Mouse (Mus musculus) small intestine, adult 2 months (tissue): ENCODE results near the gene Lif. TPM values are rescaled to one million over a fixed set of nuclear protein-coding genes. Genes with fewer than 3 reads are reported as not detected.

Experiments
- H3K27ac ChIP-seq: fragments of 200-500 bp; 2 replicates; pipeline ENCODE4 v1.5.1; 2012; ENCODE audit warnings: low read depth, low read length, control low read depth, inconsistent platforms; ENCODE audit not compliant: insufficient read depth
- H3K27me3 ChIP-seq: fragments of 200-500 bp; 2 replicates; pipeline ENCODE4 v1.6.1; 2012; ENCODE audit warnings: mild to moderate bottlenecking, moderate library complexity, low read length, inconsistent platforms; ENCODE audit not compliant: control insufficient read depth, insufficient read depth
- H3K36me3 ChIP-seq: fragments of 200-500 bp; 2 replicates; pipeline ENCODE4 v1.6.1; 2012; ENCODE audit warnings: mild to moderate bottlenecking, low read length, control low read depth, inconsistent platforms; ENCODE audit not compliant: control insufficient read depth, insufficient read depth
- H3K4me1 ChIP-seq: fragments of 200-500 bp; 2 replicates; pipeline ENCODE4 v1.6.1; 2012; ENCODE audit warnings: low read length, inconsistent platforms, mixed read lengths; ENCODE audit not compliant: control insufficient read depth, insufficient read depth, insufficient read length
- H3K4me3 ChIP-seq: fragments of 200-500 bp; 2 replicates; pipeline ENCODE4 v1.5.1; 2012; ENCODE audit warnings: low read depth, mild to moderate bottlenecking, control low read depth, inconsistent platforms, low read length, moderate library complexity
- CTCF ChIP-seq: fragments of 200-500 bp; IDR thresholded peaks from 2 replicates; pipeline ENCODE4 v1.5.1; 2012; ENCODE audit warnings: low read depth, mild to moderate bottlenecking, control low read depth, inconsistent platforms, low read length, moderate library complexity, mixed read lengths; ENCODE audit not compliant: insufficient replicate concordance, insufficient read length; ENCODE audit errors: extremely low read depth
- POLR2A ChIP-seq: fragments of 200-500 bp; IDR thresholded peaks from 2 replicates; pipeline ENCODE4 v1.6.1; 2012; ENCODE audit warnings: low read depth, mild to moderate bottlenecking, control low read depth, inconsistent platforms, low read length, moderate library complexity
- WGBS: fragments of 180-500 bp; shearing (Covaris S2); methylation state at CpG from one replicate; pipeline ENCODE4 v1.1.7; 2018; 5-methylcytosine and 5-hydroxymethylcytosine counted together
- polyA plus RNA-seq: library from polyadenylated mRNA; depleted of rRNA; stranded (reverse); fragments of >200 nt; gene quantifications from 2 replicates; pipeline ENCODE4 v1.2.3, GENCODE M21; 2012

The Lif gene
- polyA plus RNA-seq, 1 experiment: 5.6 TPM

DNA sequence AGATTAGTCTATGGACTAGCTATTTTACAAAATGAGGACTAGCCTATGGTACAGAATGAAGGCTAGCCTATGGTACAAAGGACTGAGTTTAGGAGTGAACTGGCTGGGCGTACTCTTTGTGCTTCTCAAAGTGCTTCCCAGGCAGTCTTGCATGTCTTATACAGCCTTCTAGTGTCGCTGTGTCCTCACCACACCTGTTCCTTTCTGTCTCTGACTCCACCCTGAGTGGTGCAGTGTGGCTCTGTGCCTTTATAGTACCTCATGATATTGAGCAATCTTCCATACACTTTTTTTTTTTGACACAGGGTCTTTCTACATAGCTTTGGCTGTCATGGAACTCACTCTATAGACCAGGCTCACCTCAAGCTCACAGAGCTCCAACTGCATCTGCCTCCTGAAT, 25.9 kb upstream of the Lif start:
- TF ChIP-seq CTCF: no peak
- no peak for TF ChIP-seq POLR2A
- Histone ChIP-seq H3K27me3 (no peaks in the 10 kb centered on the region), H3K4me1 (peaks cover 1% of the 10 kb centered on the region), H3K4me3 (no peak overlapping the region), H3K36me3 (no peaks in the 10 kb centered on the region), H3K27ac (no peak overlapping the region)
- 74% methylated on average over 2 of the region's 2 CpGs for WGBS

DNA sequence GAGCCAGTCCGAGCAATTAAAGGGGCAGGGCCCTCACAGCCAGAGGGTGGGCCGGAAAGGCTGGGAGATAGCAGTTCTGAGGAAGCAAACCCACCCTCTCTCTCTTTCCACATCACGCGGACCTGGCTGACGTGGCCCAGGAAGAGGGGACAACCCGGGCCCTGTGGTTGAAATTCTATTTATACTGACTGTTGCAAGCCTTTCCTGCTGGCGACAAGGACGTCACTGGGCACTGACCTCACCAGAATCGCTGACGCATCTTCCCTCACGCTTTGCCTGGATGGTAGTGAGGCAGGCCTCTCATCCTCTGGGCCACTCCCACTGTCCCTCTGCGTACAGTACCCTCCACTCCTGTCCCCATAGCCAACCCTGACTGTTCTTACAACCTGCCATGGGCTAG, 24.7 kb upstream of the Lif start:
- TF ChIP-seq CTCF: no peak
- TF ChIP-seq POLR2A: no peak
- H3K4me3 ChIP-seq: no peak overlapping the region
- 80% methylated on average over 12 of the region's 12 CpGs for WGBS
- no peaks in the 10 kb centered on the region for H3K27me3 ChIP-seq
- H3K27ac ChIP-seq: no peak overlapping the region
- no peaks in the 10 kb centered on the region for H3K36me3 ChIP-seq
- peaks cover 2% of the 10 kb centered on the region for H3K4me1 ChIP-seq

- Histone ChIP-seq H3K4me1 (peaks cover 2% of the 10 kb centered on the region), H3K36me3 (no peaks in the 10 kb centered on the region), H3K4me3 (no peak overlapping the region), H3K27me3 (no peaks in the 10 kb centered on the region), H3K27ac (no peak overlapping the region)
- WGBS: 91% methylated on average over 6 of the region's 6 CpGs
- TF ChIP-seq POLR2A (no peak), CTCF (no peak)
These were observed 22.2 kb upstream of the Lif start for GRCm38 (mm10) chr11:4235052-4235655.

DNA sequence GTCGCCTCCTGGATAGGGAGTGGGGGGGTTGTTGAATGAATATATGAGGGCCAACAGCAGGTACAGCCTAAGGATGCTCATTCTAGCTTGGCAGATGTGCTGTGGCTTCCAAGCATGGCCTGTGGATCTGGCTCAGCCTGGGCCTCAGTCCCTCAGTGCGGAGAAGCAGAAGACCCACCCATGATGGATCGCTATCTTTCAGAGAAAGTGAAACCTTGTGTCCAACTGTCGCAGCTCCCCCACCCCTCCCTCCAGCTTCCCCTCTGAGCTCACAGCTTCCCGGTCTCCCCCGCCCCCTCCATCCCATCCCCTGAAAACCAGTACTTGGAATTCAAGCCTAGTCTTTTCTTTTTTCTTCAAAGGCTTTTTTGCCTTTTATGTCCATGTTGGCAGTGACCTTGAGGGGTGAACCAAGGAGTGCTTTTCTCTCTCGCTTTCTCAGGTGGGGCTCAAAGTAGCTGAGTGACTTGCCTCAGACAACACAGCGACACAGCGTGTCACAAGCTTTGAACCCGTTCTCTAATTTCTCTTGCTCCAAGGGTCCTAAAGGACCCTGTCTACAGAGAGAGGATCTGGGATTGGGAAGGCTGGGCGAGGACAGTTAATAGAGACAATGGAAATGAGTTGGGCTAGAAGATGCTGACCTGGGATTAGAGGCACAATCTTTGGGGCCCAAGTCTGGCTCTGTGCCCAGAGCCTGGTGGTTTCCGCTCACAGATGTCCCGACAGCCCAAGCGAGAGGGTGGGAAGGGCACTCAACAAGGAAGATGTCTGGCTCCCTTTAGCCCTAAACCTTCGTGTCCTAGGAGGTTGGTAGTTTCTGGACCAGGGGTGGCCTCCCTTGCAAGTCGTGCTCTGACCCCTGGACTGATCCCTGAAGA, 21.5 kb upstream of the Lif start, which contains the start of gene Osm:
TSS of gene Osm (plus strand) at position 756 of the 881 bp plus-strand sequence.
- peak within 1 kb of the TSS; percentile 53 for H3K4me3 ChIP-seq
- 61% methylated on average over 16 of the region's 16 CpGs for WGBS

GRCm38 (mm10) chr11:4236546-4237067, 20.8 kb upstream of the Lif start:
- WGBS: 73% methylated on average over 21 of the region's 21 CpGs
- TF ChIP-seq CTCF (no peak), POLR2A (no peak)
- H3K27me3 ChIP-seq: no peaks in the 10 kb centered on the region
- peak overlapping the region; percentile 53 for H3K4me3 ChIP-seq
- H3K36me3 ChIP-seq: no peaks in the 10 kb centered on the region
- 0 out of 2 replicates have a peak overlapping the region, but pooled peaks have one; percentile 14 for H3K27ac ChIP-seq
- peaks cover 6% of the 10 kb centered on the region for H3K4me1 ChIP-seq

More for the DNA sequence above, 21.5 kb upstream of the Lif start, which contains the start of gene Osm:
- Histone ChIP-seq H3K36me3 (no peaks in the 10 kb centered on the region), H3K27ac (0 out of 2 replicates have a peak within 1 kb of the TSS, but pooled peaks have one; percentile 14), H3K27me3 (no peaks in the 10 kb centered on the region), H3K4me1 (peaks cover 2% of the 10 kb centered on the region)
- TF ChIP-seq POLR2A (no peak), CTCF (no peak)

DNA sequence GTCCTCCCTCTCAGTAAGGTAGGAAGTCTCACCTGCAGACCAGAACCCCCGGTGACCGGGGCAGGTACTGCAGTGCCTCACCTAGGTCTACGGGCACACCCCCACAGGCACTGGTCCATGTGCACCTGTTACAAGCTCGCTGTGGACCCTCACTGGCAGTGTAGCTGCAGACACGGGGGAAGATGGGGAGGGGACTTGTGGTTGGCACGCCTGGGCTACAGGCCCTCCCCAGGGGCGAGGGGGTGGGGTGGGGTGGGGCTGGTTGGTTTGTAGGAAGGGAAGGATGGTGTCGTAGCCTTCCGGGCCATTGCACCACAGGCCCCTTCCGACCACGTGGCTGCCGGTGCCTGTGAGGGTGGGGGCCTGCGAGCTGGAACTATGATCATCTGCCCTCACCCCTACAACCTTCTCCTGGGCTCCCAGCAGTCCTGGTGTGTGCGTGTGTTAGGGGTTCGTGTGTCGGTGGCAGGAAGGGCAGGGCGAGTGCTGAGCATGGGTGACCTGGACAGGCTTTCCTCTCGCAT, 19.9 kb upstream of the Lif start:
- H3K4me1 ChIP-seq: peaks cover 6% of the 10 kb centered on the region
- no peaks in the 10 kb centered on the region for H3K36me3 ChIP-seq
- WGBS: 62% methylated on average over 18 of the region's 18 CpGs
- H3K27me3 ChIP-seq: no peaks in the 10 kb centered on the region
- H3K4me3 ChIP-seq: peak overlapping the region; percentile 53
- no peak overlapping the region for H3K27ac ChIP-seq
- TF ChIP-seq CTCF (no peak), POLR2A (no peak)
